Mouse (Mus musculus): ENCODE data around the gene Usp31.

- no peak for TF ChIP-seq USF2 (IDR thresholded peaks at IDR 0.05; ENCODE audit: borderline replicate concordance in 1 of 2, insufficient read depth in 1 of 2, low read depth in 1 of 2, low read length in 2 of 2)
- no peak for TF ChIP-seq CTCF (IDR thresholded peaks at IDR 0.05 in 2 of 3, conservative IDR thresholded peaks at IDR 0.05 in 1 of 3; ENCODE audit: control insufficient read depth in 1 of 3, insufficient read depth in 1 of 3, low read depth in 2 of 3, low read length in 3 of 3, poor library complexity in 1 of 3, severe bottlenecking in 1 of 3)
- no peak for TF ChIP-seq GABPA (IDR thresholded peaks at IDR 0.05; ENCODE audit: low read depth, low read length)
- TF ChIP-seq POLR2A (IDR thresholded peaks at IDR 0.05; ENCODE audit: control insufficient read depth in 1 of 2, insufficient read depth in 1 of 2, low read depth in 1 of 2, low read length in 2 of 2, poor library complexity in 1 of 2) = no peak
- no peak for TF ChIP-seq TAL1 (IDR thresholded peaks at IDR 0.05; ENCODE audit: low read length)
- TF ChIP-seq ZMIZ1 (IDR thresholded peaks at IDR 0.05; ENCODE audit: low read depth, low read length) = no peak
- no peak for TF ChIP-seq SMC3 (IDR thresholded peaks at IDR 0.05; ENCODE audit: low read depth, low read length)
- no peak for TF ChIP-seq EP300 (IDR thresholded peaks at IDR 0.05; ENCODE audit: low read depth in 1 of 2, low read length in 2 of 2)
- no peak for TF ChIP-seq RCOR1 (IDR thresholded peaks at IDR 0.05; ENCODE audit: low read depth, low read length)
- TF ChIP-seq E2F4 (IDR thresholded peaks at IDR 0.05; ENCODE audit: borderline replicate concordance, low read depth, low read length) = no peak
These were observed 47.7 kb upstream of the Usp31 start for GRCm38 (mm10) chr7:121754748-121755147.

Measured in MEL (cell line).